8 mouse cellular contexts compared by ENCODE assay signal in the genomic region with DNA sequence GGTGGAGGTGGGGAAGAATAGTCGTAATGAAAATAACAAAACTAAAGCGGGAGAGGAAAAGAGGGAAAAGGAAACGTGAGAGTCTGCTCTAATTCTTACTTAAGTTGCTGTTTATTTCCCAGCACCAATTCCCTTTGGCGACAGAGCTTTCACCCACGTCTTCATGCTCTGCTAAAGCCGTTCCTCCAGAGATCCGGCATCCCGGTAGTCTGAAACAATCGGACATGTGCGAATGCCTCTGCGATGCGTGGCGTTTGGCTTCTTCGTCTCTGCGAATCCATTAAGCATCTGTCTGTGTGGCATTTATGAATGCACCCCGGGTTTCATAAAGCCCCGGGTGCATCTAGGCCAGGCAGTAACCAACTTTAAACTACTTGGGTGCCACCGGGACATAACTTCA. TPM values are rescaled to one million over a fixed set of nuclear protein-coding genes. Genes with fewer than 3 reads are reported as not detected.
DNase-seq lines count a peak whose midpoint lies in the region.

No protein-coding gene starts in this region.

- peak; percentile 7 for DNase-seq in embryo, embryonic 11 days
- no peak for DNase-seq in embryo, embryonic 9.5 days (ENCODE audit: extremely low spot score)
- DNase-seq in left cerebral cortex, adult 18-20 months (ENCODE audit: low spot score in 2 of 2): peak; percentile 14 to 37
- no peak for DNase-seq in left cerebral cortex, adult 11 months (ENCODE audit: low spot score)
- DNase-seq in layer of hippocampus, adult 9-11 months: peak; percentile 11
- peak; percentile 24 for DNase-seq in right cerebral cortex, postnatal 25 days
- DNase-seq in embryo, embryonic 10 days (ENCODE audit: low spot score): no peak
- no peak for DNase-seq in MN1 (ENCODE audit: low spot score)

RNA-seq across cellular contexts. Expression of a gene that starts 44.6 kb away (rescaled TPM):
- total RNA-seq in left cerebral cortex, adult 18-20 months (2021): 10 to 100 TPM; 67.8 to 71.2 TPM

Comparison
In these comparisons a context has a peak if more than half of its experiments do, and no peak if none do; other contexts are left out.
1. DNase-seq: peak in embryo, embryonic 11 days (single experiment), left cerebral cortex, adult 18-20 months (2 of 2), layer of hippocampus, adult 9-11 months (single experiment) and right cerebral cortex, postnatal 25 days (single experiment); none in embryo, embryonic 9.5 days (single experiment), left cerebral cortex, adult 11 months (single experiment), embryo, embryonic 10 days (single experiment) and MN1 (single experiment).